Mouse (Mus musculus): ENCODE results near the gene Sptb. TPM values are rescaled to one million over a fixed set of nuclear protein-coding genes. Genes with fewer than 3 reads are reported as not detected.

Sptb gene
- polyA plus RNA-seq, 1 experiment from 2014 or later: 3.3 TPM

GRCm38 (mm10) chr12:76634899-76635693 is 75.3 kb downstream of the Sptb start:
- H3K9ac ChIP-seq (ENCODE audit: low read depth, low read length): no peak overlapping the region
- H3K27me3 ChIP-seq (replicated peaks; ENCODE audit: control insufficient read depth, insufficient read depth, low read length): no peaks in the 10 kb centered on the region
- no peaks in the 10 kb centered on the region for H3K36me3 ChIP-seq (ENCODE audit: control insufficient read depth, insufficient read depth, low read length)
- no peak overlapping the region for H3K27ac ChIP-seq (replicated peaks; ENCODE audit: low read depth, low read length)
- 43% methylated on average over 15 of the region's 15 CpGs for WGBS
- ATAC-seq (ENCODE audit: low read depth) (peak; percentile 89), DNase-seq (ENCODE audit: low spot score) (peak; percentile 72)
- H3K9me3 ChIP-seq (ENCODE audit: control insufficient read depth, low read length): no peaks in the 10 kb centered on the region
- peaks cover 16% of the 10 kb centered on the region for H3K4me1 ChIP-seq (ENCODE audit: control insufficient read depth, insufficient read depth, low read length)
- H3K4me2 ChIP-seq (ENCODE audit: low read depth, low read length): peak overlapping the region; percentile 24
- H3K4me3 ChIP-seq (ENCODE audit: low read depth, low read length): no peak overlapping the region

- H3K27ac ChIP-seq (replicated peaks; ENCODE audit: low read depth, low read length): no peak overlapping the region
- DNase-seq (ENCODE audit: low spot score) (no peak), ATAC-seq (ENCODE audit: low read depth) (no peak; the same call in 1 of the 2 replicates)
- no peaks in the 10 kb centered on the region for H3K27me3 ChIP-seq (replicated peaks; ENCODE audit: control insufficient read depth, insufficient read depth, low read length)
- 70% methylated on average over 6 of the region's 6 CpGs for WGBS
- H3K4me1 ChIP-seq (ENCODE audit: control insufficient read depth, insufficient read depth, low read length): no peaks in the 10 kb centered on the region
- H3K9ac ChIP-seq (ENCODE audit: low read depth, low read length): no peak overlapping the region
- H3K36me3 ChIP-seq (ENCODE audit: control insufficient read depth, insufficient read depth, low read length): no peaks in the 10 kb centered on the region
- no peak overlapping the region for H3K4me3 ChIP-seq (ENCODE audit: low read depth, low read length)
- no peak overlapping the region for H3K4me2 ChIP-seq (ENCODE audit: low read depth, low read length)
- H3K9me3 ChIP-seq (ENCODE audit: control insufficient read depth, low read length): no peaks in the 10 kb centered on the region
Observed at GRCm38 (mm10) chr12:76623374-76623773, 87.0 kb downstream of the Sptb start.

DNA sequence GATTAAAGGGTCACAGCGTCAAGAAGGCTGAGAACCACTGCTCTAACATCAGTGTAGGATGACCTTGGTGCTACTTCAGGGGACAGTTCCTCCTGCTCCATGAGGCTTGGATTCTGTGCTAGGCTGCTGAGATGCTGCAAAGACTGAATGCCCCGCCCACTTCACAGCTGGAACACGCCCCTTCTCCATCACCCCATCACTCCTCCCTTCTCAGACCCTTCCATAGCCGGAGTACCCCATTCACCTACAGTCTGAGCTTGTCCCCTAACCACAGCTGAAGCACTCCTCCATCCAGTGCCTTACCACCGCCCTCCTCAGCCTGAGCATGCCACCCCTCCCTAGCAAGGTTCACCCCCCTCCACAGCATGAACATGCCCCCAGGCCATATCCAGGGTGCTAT is 90.5 kb downstream of the Sptb start:
- H3K4me1 ChIP-seq (ENCODE audit: control insufficient read depth, insufficient read depth, low read length): peaks cover 7% of the 10 kb centered on the region
- no peak overlapping the region for H3K4me3 ChIP-seq (ENCODE audit: low read depth, low read length)
- WGBS: 59% methylated on average over 5 of the region's 5 CpGs
- no peaks in the 10 kb centered on the region for H3K36me3 ChIP-seq (ENCODE audit: control insufficient read depth, insufficient read depth, low read length)
- ATAC-seq (ENCODE audit: low read depth): no peak
- no peak for DNase-seq (ENCODE audit: low spot score)
- H3K9ac ChIP-seq (ENCODE audit: low read depth, low read length): no peak overlapping the region
- H3K9me3 ChIP-seq (ENCODE audit: control insufficient read depth, low read length): no peaks in the 10 kb centered on the region
- H3K27ac ChIP-seq (replicated peaks; ENCODE audit: low read depth, low read length): no peak overlapping the region
- no peak overlapping the region for H3K4me2 ChIP-seq (ENCODE audit: low read depth, low read length)
- H3K27me3 ChIP-seq (replicated peaks; ENCODE audit: control insufficient read depth, insufficient read depth, low read length): no peaks in the 10 kb centered on the region

GRCm38 (mm10) chr12:76618175-76618574 is 92.2 kb downstream of the Sptb start:
- no peak overlapping the region for H3K9ac ChIP-seq (ENCODE audit: low read depth, low read length)
- no peak overlapping the region for H3K4me2 ChIP-seq (ENCODE audit: low read depth, low read length)
- DNase-seq (ENCODE audit: low spot score) (no peak), ATAC-seq (ENCODE audit: low read depth) (no peak)
- H3K36me3 ChIP-seq (ENCODE audit: control insufficient read depth, insufficient read depth, low read length): no peaks in the 10 kb centered on the region
- no peak overlapping the region for H3K27ac ChIP-seq (replicated peaks; ENCODE audit: low read depth, low read length)
- H3K4me3 ChIP-seq (ENCODE audit: low read depth, low read length): no peak overlapping the region
- H3K9me3 ChIP-seq (ENCODE audit: control insufficient read depth, low read length): no peaks in the 10 kb centered on the region
- peaks cover 11% of the 10 kb centered on the region for H3K4me1 ChIP-seq (ENCODE audit: control insufficient read depth, insufficient read depth, low read length)
- no peaks in the 10 kb centered on the region for H3K27me3 ChIP-seq (replicated peaks; ENCODE audit: control insufficient read depth, insufficient read depth, low read length)
- 71% methylated on average over 4 of the region's 4 CpGs for WGBS

DNA sequence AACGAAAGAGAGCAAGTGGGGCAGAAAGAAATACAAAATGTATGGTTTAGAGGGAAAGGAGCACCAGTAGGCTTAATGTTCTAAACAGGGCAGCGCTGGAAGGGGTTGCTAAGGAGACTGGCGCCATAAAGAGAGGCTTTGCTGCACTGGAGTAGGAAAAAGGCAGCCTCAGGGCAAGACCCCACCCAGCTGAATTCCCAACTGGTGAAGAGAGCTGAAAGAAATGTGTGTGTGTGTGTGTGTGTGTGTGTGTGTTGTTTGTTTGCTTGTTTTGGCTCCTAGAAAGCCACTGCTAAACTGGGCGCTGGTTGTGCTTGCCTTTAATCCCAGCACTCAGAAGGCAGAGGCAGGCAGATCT is 94.8 kb downstream of the Sptb start:
- WGBS: 74% methylated on average over 4 of the region's 4 CpGs
- no peak overlapping the region for H3K4me3 ChIP-seq (ENCODE audit: low read depth, low read length)
- no peaks in the 10 kb centered on the region for H3K9me3 ChIP-seq (ENCODE audit: control insufficient read depth, low read length)
- H3K36me3 ChIP-seq (ENCODE audit: control insufficient read depth, insufficient read depth, low read length): no peaks in the 10 kb centered on the region
- no peak overlapping the region for H3K9ac ChIP-seq (ENCODE audit: low read depth, low read length)
- no peaks in the 10 kb centered on the region for H3K27me3 ChIP-seq (replicated peaks; ENCODE audit: control insufficient read depth, insufficient read depth, low read length)
- DNase-seq (ENCODE audit: low spot score) (peak; percentile 35), ATAC-seq (ENCODE audit: low read depth) (no peak)
- H3K27ac ChIP-seq (replicated peaks; ENCODE audit: low read depth, low read length): peak overlapping the region; percentile 55; the same call in 1 of the 2 replicates
- H3K4me1 ChIP-seq (ENCODE audit: control insufficient read depth, insufficient read depth, low read length): peaks cover 11% of the 10 kb centered on the region
- no peak overlapping the region for H3K4me2 ChIP-seq (ENCODE audit: low read depth, low read length)

- no peaks in the 10 kb centered on the region for H3K36me3 ChIP-seq (ENCODE audit: control insufficient read depth, insufficient read depth, low read length)
- H3K9ac ChIP-seq (ENCODE audit: low read depth, low read length): no peak overlapping the region
- no peaks in the 10 kb centered on the region for H3K27me3 ChIP-seq (replicated peaks; ENCODE audit: control insufficient read depth, insufficient read depth, low read length)
- H3K4me1 ChIP-seq (ENCODE audit: control insufficient read depth, insufficient read depth, low read length): peaks cover 11% of the 10 kb centered on the region
- H3K4me3 ChIP-seq (ENCODE audit: low read depth, low read length): no peak overlapping the region
- no peaks in the 10 kb centered on the region for H3K9me3 ChIP-seq (ENCODE audit: control insufficient read depth, low read length)
- DNase-seq (ENCODE audit: low spot score) (no peak), ATAC-seq (ENCODE audit: low read depth) (no peak)
- WGBS: 39% methylated on average over 12 of the region's 12 CpGs
- no peak overlapping the region for H3K4me2 ChIP-seq (ENCODE audit: low read depth, low read length)
- peak overlapping the region; percentile 55 for H3K27ac ChIP-seq (replicated peaks; ENCODE audit: low read depth, low read length)
Observed at GRCm38 (mm10) chr12:76614868-76615579, 95.3 kb downstream of the Sptb start.

- H3K36me3 ChIP-seq (ENCODE audit: control insufficient read depth, insufficient read depth, low read length): no peaks in the 10 kb centered on the region
- WGBS: 86% methylated on average over 12 of the region's 12 CpGs
- no peaks in the 10 kb centered on the region for H3K27me3 ChIP-seq (replicated peaks; ENCODE audit: control insufficient read depth, insufficient read depth, low read length)
- peaks cover 11% of the 10 kb centered on the region for H3K4me1 ChIP-seq (ENCODE audit: control insufficient read depth, insufficient read depth, low read length)
- no peak overlapping the region for H3K4me3 ChIP-seq (ENCODE audit: low read depth, low read length)
- H3K4me2 ChIP-seq (ENCODE audit: low read depth, low read length): no peak overlapping the region
- no peak overlapping the region for H3K27ac ChIP-seq (replicated peaks; ENCODE audit: low read depth, low read length)
- ATAC-seq (ENCODE audit: low read depth) (no peak), DNase-seq (ENCODE audit: low spot score) (no peak)
- H3K9ac ChIP-seq (ENCODE audit: low read depth, low read length): no peak overlapping the region
- H3K9me3 ChIP-seq (ENCODE audit: control insufficient read depth, low read length): no peaks in the 10 kb centered on the region
Observed at GRCm38 (mm10) chr12:76612621-76613020, 97.7 kb downstream of the Sptb start.

- H3K4me2 ChIP-seq (ENCODE audit: low read depth, low read length): no peak overlapping the region
- 84% methylated on average over 15 of the region's 15 CpGs for WGBS
Observed at GRCm38 (mm10) chr12:76608997-76609565, 101.3 kb downstream of the Sptb start.

More at GRCm38 (mm10) chr12:76608997-76609565, 101.3 kb downstream of the Sptb start:
- no peaks in the 10 kb centered on the region for H3K4me1 ChIP-seq (ENCODE audit: control insufficient read depth, insufficient read depth, low read length)
- H3K4me3 ChIP-seq (ENCODE audit: low read depth, low read length): no peak overlapping the region
- DNase-seq (ENCODE audit: low spot score): no peak
- no peaks in the 10 kb centered on the region for H3K36me3 ChIP-seq (ENCODE audit: control insufficient read depth, insufficient read depth, low read length)
- no peak overlapping the region for H3K27ac ChIP-seq (replicated peaks; ENCODE audit: low read depth, low read length)
- no peaks in the 10 kb centered on the region for H3K9me3 ChIP-seq (ENCODE audit: control insufficient read depth, low read length)
- H3K27me3 ChIP-seq (replicated peaks; ENCODE audit: control insufficient read depth, insufficient read depth, low read length): no peaks in the 10 kb centered on the region
- no peak overlapping the region for H3K9ac ChIP-seq (ENCODE audit: low read depth, low read length)
- ATAC-seq (ENCODE audit: low read depth): no peak

Data from embryonic facial prominence, embryonic 14.5 days (tissue).